Mouse (Mus musculus) liver, adult 2 months (tissue): ENCODE results near the gene Foxc2. TPM values are rescaled to one million over a fixed set of nuclear protein-coding genes. Genes with fewer than 3 reads are reported as not detected.

Source experiments
- DNase-seq: peaks from one replicate; pipeline ENCODE4 v3.0.0-alpha.2; 2011; ENCODE audit warnings: low read depth, low spot score; ENCODE audit errors: extremely low read depth
- H3K27ac ChIP-seq: fragments of 200-500 bp; replicated peaks from 2 replicates; pipeline ENCODE4 v1.5.1; 2012; ENCODE audit warnings: low read depth, mild to moderate bottlenecking, control low read depth, inconsistent platforms, low read length; ENCODE audit not compliant: insufficient read depth
- H3K27me3 ChIP-seq: fragments of 200-500 bp; 2 replicates; pipeline ENCODE4 v1.6.1; 2012; ENCODE audit warnings: mild to moderate bottlenecking, moderate library complexity, low read length, inconsistent platforms; ENCODE audit not compliant: control insufficient read depth, insufficient read depth
- H3K36me3 ChIP-seq: fragments of 200-500 bp; 2 replicates; pipeline ENCODE4 v1.6.1; 2012; ENCODE audit warnings: low read length, inconsistent platforms; ENCODE audit not compliant: control insufficient read depth, insufficient read depth
- H3K4me1 ChIP-seq: fragments of 200-500 bp; 2 replicates; pipeline ENCODE4 v1.6.1; 2011; ENCODE audit warnings: low read length; ENCODE audit not compliant: control insufficient read depth, insufficient read depth
- H3K4me3 ChIP-seq: fragments of 200-500 bp; 2 replicates; pipeline ENCODE4 v1.5.1; 2011; ENCODE audit warnings: low read depth, mild to moderate bottlenecking, control low read depth, low read length, moderate library complexity; ENCODE audit not compliant: insufficient read depth
- H3K79me2 ChIP-seq: fragments of 200-500 bp; 2 replicates; pipeline ENCODE4 v1.6.1; 2012; ENCODE audit warnings: inconsistent platforms, mild to moderate bottlenecking, low read length, moderate library complexity; ENCODE audit not compliant: control insufficient read depth, insufficient read depth
- H3K9ac ChIP-seq: fragments of 200-500 bp; 2 replicates; pipeline ENCODE4 v1.6.1; 2012; ENCODE audit warnings: low read depth, mild to moderate bottlenecking, control low read depth, inconsistent platforms, low read length
- CTCF ChIP-seq: fragments of 200-500 bp; IDR thresholded peaks from 2 replicates; pipeline ENCODE4 v1.5.1; 2011; ENCODE audit warnings: low read depth, low read length, control low read depth
- POLR2A ChIP-seq: fragments of 200-500 bp; IDR thresholded peaks from 2 replicates; pipeline ENCODE4 v1.6.1; 2011; ENCODE audit warnings: low read length, control low read depth; ENCODE audit not compliant: insufficient read depth; ENCODE audit errors: extremely low read depth
- WGBS: fragments of 180-500 bp; shearing (Covaris S2); methylation state at CpG from one replicate; pipeline ENCODE4 v1.1.7; 2018; 5-methylcytosine and 5-hydroxymethylcytosine counted together
- polyA plus RNA-seq: library from polyadenylated mRNA; depleted of rRNA; stranded (reverse); fragments of >200 nt; gene quantifications from 2 replicates; pipeline ENCODE4 v1.2.3, GENCODE M21; 2012; rRNA removed
- total RNA-seq: library from RNA; depleted of rRNA; stranded (reverse); fragments of >200 nt; gene quantifications from 2 replicates; pipeline ENCODE4 v1.2.3, GENCODE M21; 2014; rRNA removed

Gene Foxc2
- total and polyA plus RNA-seq, 2 experiments, result 0.06 TPM; not detected in 1

- Histone ChIP-seq H3K4me1 (no peaks in the 10 kb centered on the region; the same call in 1 of the 2 replicates), H3K27me3 (no peaks in the 10 kb centered on the region), H3K79me2 (no peaks in the 10 kb centered on the region), H3K27ac (no peak overlapping the region), H3K9ac (no peak overlapping the region), H3K4me3 (no peak overlapping the region), H3K36me3 (no peaks in the 10 kb centered on the region)
- TF ChIP-seq CTCF (no peak), POLR2A (no peak)
- no peak for DNase-seq
- 59% methylated on average over 5 of the region's 5 CpGs for WGBS
These were observed 52.1 kb downstream of the Foxc2 start for GRCm38 (mm10) chr8:121168033-121168432.

Other genes with a start within 250 kb of the Foxc2 start
- 1.3 and 1.4 TPM in 2 replicates for gene Foxf1, start 31.8 kb upstream of the Foxc2 start, total RNA-seq
- 3.1 and 3.4 TPM in 2 replicates for gene Foxf1, start 31.8 kb upstream of the Foxc2 start, polyA plus RNA-seq
- 23.6 and 29.5 TPM in 2 replicates for gene Mthfsd, start 7.8 kb upstream of the Foxc2 start, total RNA-seq
- gene Mthfsd, start 7.8 kb upstream of the Foxc2 start, polyA plus RNA-seq, result 22.7 and 29.8 TPM in 2 replicates
- not detected in 2 replicates for gene Foxl1, start 11.8 kb downstream of the Foxc2 start, total RNA-seq
- gene Foxl1, start 11.8 kb downstream of the Foxc2 start, polyA plus RNA-seq, result not detected in 2 replicates